Mouse (Mus musculus): Measurements from ENCODE around the gene Abhd13.

DNA sequence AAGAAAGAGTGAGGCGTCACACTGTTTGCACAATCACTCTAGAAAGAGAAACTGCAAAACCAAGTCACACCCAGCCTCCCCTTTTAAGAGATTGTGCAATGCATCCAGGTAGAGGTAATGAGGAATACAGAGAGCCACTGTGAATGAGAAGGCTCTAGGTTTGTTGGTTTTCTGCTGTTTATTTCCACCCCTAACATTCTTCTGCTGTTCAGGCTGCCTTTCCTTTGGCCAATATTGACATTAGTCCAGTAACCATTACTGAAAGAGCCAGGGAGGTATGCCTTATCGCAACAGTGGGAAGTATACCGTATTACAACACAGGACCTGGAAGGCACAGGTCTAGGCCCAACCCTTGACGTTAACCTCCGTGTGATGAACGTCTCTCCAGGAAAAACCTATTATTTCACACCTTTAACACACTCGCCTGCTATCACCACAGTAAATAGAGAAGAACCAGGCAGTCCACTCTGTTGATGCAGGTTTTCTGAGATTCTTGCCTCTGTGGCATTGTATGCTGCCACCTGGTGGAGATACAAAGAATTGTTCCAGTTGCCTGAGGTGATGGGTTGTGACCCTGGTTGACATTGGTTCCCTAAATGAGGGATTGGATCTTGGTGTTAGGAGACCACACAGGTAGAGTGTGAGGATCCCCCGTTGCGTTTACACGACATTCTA is 42.5 kb upstream of the Abhd13 start:
- TF ChIP-seq GATA1 (IDR thresholded peaks at IDR 0.05; ENCODE audit: low read length) (no peak), TAL1 (IDR thresholded peaks at IDR 0.05; ENCODE audit: low read length) (no peak)

Data from erythroblast, embryonic 14.5 days (primary cell).